Mouse (Mus musculus): ENCODE measurements at regions not wholly inside any gene's neighbourhood (a gene's known extent, or its start where the extent isn't known, plus 50 kb on each side); places are given as distances from the start of the nearest gene placed in this dataset.

DNA sequence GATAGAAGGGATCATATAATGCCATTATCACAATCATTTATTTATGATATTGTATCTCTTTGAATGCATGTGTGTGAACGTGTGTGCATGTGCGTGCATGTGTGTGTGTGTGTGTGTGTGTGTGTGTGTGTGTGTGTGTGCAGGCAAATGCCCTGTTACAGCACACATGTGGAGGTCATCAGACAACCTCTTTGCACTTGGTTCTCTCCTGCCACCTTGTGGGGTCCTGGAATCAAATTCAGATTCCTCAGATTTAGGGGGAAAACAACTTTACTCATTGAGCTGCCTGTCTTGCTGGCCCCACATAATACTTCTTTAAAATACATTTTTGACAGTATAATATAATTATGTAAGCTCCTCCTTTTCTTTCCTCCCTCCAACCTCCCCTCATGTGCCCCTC lies 195.7 kb upstream of the Zic1 start:
- DNase-seq (ENCODE audit: low spot score), result no peak

DNA sequence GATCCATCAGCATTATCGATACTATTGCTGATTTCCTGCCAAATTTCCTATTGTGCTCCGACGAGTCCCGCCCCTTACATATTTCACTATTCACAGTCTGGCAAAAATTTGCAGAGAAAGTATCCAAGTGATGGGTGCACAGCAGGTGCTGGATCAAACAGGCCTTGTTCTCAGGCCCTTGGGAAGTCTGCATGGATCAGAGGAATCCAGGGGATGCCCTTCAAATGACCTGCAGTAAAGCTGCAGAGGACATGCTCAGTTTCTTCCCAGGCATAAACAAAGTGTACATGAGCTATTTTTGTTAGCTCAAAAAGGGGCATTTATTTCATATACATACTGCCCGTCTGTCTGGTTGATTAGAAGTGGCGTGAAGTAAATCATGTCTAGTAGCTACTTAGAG lies 194.2 kb upstream of the Zic1 start:
- DNase-seq (ENCODE audit: low spot score), result no peak

- no peak for DNase-seq (ENCODE audit: low spot score)
Measured at GRCm38 (mm10) chr9:91547051-91547450, 181.4 kb upstream of the Zic1 start.

GRCm38 (mm10) chr9:91545402-91545801 lies 179.8 kb upstream of the Zic1 start:
- DNase-seq (ENCODE audit: low spot score), result no peak

GRCm38 (mm10) chr9:91528838-91529475 lies 163.3 kb upstream of the Zic1 start:
- no peak for DNase-seq (ENCODE audit: low spot score)

DNA sequence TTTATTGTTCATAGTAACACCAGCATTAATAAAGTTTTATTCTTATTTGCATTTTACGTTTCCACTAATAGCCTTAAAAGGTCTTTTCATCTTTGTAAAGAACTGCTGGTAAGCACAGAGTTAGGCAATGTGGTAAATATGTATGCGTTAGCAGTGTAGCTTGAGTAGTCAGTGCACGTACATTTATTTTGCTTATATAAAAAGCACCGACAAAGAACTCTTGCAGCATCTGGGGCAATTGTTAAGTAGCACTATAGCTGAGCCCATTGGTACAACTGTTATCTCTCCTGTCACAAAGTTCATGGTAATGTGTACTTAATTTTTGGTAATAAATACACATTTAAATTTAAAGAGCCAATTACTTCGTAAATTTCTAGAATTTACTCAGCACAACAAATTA lies 162.8 kb upstream of the Zic1 start:
- no peak for DNase-seq (ENCODE audit: low spot score)

GRCm38 (mm10) chr9:91520521-91520920 lies 154.9 kb upstream of the Zic1 start:
- DNase-seq (ENCODE audit: low spot score), result no peak

DNA sequence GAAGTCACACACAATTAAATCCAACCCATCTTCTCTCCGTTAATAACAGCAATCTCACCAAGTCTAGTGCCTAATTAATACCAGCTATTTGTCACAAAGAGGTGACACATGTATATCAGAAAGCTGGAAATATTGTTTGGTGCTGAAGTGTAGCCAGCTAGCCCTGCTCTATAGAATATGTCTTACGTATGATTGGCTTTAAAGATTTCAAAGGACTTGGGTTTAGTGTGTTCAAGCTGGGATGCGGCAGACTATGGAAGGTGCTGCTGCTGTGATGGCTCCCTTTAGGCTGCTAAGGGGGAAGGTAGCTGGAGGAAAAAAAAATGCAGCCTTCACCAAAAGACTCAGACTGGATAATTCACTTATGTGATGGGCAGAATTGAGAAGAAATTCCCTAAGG lies 144.1 kb upstream of the Zic1 start:
- no peak for DNase-seq (ENCODE audit: low spot score)

DNA sequence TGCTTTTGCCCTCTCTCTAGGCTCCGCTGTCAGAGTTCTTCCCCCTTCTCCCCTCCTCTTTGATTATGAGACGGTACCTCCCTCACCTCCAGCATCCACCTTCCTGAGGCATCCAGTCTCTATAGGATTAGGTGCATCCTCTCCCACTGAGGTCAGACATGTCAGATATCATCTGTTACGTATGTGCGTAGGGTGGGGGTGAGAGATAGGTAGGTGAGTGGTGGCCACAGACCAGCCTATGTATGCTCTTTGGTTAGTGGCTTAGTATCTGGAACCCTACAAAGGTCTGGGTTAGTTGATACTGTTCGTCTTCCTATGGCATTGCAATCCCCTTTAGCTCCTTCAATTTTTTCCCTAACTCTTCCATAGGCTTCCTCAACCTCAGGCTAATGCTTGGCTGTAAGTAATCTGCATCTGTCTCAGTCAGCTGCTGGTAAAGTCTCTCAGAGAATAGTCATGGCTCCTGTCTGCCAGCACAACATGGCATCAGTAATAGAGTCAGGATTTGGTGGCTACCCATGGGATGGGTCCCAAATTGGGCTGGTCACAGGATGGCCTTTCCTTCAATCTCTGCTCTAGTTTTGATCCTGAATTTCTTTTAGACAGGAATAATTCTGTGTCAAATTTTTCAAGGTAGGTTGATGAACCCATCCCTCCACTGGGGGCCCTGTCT lies 138.2 kb upstream of the Zic1 start:
- no peak for DNase-seq (ENCODE audit: low spot score)

- DNase-seq (ENCODE audit: low spot score), result no peak
Measured at GRCm38 (mm10) chr9:91476596-91476995, 111.0 kb upstream of the Zic1 start.

DNA sequence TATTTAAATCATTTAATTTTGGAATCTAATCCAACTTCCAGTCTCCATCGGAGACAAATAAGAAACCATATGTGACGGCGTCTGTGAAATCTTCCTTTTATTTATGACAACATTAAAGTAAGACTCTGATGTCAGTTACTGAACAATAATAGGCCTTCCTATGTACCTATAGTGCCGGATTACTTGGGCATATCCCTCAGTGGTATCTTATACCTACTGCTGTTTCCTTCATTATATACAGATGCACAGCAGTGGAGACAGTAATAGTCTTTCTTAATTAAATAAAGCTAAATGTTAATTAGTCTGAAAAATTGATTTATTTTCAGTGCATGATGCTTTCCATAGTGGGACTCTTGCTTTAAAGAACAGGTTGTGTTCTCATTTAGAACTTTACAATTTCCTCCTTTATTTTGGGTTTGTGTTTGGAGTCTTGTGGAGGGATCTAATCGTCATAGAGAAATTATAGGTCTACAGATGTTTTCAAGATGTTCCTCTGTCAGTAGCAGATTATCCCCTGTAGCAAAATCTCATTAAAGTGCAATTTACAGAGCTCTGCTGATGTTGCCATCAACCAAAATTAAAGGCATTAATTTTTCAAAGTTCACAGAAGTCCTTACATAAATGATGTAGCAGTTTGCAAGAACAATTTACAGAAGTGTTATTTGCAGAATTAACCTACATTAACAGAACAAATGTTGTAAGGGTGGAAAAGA lies 97.3 kb upstream of the Zic1 start:
- DNase-seq (ENCODE audit: low spot score), result no peak

DNA sequence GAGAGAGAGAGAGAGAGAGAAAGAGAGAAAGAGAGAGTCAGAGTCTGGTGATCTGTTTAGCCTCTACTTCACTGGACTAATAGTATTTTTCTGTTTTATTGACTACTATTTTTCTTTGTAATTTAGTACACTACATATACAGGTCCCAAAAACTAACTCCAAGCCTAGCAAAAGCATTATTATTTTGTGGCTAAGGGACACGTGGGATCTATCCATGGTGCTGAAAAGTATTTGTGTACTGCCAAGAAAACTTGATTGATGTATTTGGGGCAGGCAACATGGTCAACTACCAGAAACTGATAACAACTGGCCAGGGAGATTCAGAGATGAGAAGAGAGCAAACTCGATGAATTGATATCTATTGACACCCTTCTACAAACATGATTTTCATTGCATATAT lies 94.3 kb upstream of the Zic1 start:
- DNase-seq (ENCODE audit: low spot score), result no peak

GRCm38 (mm10) chr9:91456843-91457242 lies 91.2 kb upstream of the Zic1 start:
- DNase-seq (ENCODE audit: low spot score), result no peak

DNA sequence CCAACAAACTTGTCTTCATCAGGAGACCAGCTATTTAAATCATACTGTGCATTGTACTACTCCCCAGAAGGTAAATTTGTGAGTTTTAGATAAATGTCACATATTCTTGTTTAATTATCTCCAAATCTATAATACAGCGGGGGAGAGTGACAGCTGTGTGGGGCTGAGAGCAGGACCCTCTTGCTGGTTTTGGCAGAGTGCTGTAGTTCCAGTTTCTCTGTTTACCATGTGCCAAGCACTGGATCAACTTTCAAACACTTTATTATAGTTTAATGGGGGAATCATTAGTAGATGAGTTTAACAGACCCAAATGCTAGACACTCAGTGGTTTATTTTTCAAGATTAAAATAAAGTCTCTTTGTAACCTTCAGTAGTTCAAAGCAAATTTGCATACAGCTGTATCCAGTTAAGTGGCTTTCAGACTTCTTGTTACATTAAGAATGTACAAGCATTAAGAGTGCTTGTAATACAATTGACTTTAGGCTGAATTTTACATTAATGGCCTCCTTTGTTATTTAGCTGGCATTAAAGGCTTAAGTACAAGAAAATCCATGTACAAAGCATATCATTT lies 90.7 kb upstream of the Zic1 start:
- DNase-seq (ENCODE audit: low spot score), result no peak

DNA sequence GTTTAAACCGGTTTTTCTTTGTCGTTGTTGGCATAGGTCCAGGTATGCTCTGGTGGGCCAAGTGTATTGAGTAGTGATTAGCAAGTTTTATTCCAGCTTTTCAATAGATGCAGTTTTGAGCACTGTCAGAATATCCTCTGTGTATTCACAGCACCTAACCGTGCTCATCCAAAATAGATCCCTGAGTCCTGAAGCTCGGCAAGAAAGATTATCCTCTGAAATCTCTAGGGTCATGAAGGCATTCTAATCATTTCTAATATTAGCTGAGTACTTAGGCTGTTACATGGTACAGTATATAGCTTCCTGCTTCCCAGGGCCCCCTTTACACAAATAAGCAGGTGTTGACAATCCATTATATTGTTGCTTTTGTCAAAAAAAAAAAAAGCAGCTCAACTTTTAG lies 73.5 kb upstream of the Zic1 start:
- no peak for DNase-seq (ENCODE audit: low spot score)

Data from layer of hippocampus, adult 11-12 months (tissue).